Mouse (Mus musculus) cerebellum, adult 11-12 months (tissue): ENCODE data around the gene Tspan9.

Experiments
- DNase-seq: peaks from one replicate; pipeline ENCODE4 v3.0.0; 2022

Tspan9 gene

GRCm38 (mm10) chr6:127917712-127918111 is 225.7 kb downstream of the Tspan9 start:
- no peak for DNase-seq

- DNase-seq: no peak
Measured at GRCm38 (mm10) chr6:127916993-127917392, 226.4 kb downstream of the Tspan9 start.

GRCm38 (mm10) chr6:127912938-127913337 is 230.5 kb downstream of the Tspan9 start:
- DNase-seq: no peak

GRCm38 (mm10) chr6:127911687-127912086 is 231.7 kb downstream of the Tspan9 start:
- no peak for DNase-seq
